Mouse (Mus musculus) left cerebral cortex, adult 11 months (tissue): ENCODE measurements at regions not wholly inside any gene's neighbourhood (a gene's known extent, or its start where the extent isn't known, plus 50 kb on each side); places are given as distances from the start of the nearest gene placed in this dataset.

ENCODE experiments used
- DNase-seq: peaks from one replicate; pipeline ENCODE4 v3.0.0; 2022; ENCODE audit warnings: low spot score

DNA sequence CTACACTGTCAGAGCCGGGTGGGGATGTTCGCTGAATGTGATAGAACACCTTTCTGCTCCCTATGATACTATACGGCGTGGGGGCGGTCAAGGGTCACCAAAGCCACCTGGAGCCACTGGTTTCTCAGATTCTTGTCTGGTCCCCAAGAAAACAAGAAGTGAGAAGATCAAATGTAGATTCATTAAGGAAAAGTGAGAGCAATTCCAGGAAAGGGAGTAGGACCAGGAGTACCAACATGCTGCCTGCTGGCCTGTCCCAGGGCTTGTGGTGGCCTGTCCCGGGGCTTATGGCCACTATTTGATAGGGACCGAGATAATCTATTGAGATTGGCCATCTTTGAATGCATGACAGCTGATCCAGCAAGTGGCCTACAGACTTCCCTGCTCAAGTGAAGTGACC is 58.8 kb upstream of the Fut8 start:
- no peak for DNase-seq

DNA sequence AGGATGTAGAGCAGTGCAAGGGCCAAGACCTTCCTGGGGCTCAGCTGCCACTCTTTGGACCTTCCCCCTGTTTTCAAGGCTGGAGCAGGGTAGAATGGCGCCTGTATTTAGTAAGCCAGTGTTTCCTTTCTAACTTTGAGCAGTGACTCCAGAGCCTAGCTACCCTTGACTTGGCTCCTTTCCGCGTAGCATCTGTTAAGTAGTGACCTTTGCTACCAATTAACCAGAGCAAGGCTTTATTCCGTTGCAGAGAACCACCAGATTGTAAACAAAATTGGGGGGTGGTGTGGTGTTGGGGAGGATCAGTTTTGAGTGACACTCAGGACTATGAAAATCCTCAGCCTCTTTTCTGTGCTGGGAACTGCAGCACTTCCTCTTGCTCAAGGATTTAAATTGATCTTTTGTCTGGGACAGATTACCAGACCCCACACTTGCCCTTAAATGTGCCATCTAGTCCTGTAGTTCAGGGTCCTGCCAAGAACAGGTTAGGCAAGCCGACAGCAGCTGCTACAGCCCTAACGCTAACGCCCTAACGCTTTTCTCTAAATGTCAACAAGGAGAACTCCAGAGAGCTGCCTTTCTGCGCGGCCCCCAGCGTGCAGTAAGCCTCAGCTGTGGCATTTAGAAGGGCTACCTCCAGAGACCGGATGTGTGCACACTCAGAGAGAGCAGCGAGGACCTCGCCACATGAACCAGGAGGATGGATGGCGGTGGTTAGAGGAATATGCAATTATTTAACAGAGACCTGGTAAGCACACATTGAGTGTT is 59.9 kb upstream of the Fut8 start:
- DNase-seq: no peak

DNA sequence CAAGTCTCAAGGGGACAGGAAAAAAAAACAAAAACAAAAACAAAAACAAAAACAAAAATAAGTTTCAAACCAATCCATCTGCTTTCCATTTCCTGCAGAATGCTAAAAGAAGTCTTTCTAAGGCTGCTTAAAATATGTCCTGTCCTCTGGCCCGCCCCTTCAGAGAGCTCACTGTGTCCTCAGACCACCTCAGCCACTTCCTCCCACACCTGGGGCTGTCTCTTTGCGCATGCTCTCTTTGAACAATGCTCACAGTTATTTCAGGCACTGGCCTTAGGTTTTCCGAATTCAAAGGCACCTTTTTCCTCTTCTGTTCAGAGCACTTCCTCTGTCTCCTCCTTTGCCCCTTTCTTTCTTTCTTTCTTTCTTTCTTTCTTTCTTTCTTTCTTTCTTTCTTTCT is 60.6 kb upstream of the Fut8 start:
- no peak for DNase-seq

DNA sequence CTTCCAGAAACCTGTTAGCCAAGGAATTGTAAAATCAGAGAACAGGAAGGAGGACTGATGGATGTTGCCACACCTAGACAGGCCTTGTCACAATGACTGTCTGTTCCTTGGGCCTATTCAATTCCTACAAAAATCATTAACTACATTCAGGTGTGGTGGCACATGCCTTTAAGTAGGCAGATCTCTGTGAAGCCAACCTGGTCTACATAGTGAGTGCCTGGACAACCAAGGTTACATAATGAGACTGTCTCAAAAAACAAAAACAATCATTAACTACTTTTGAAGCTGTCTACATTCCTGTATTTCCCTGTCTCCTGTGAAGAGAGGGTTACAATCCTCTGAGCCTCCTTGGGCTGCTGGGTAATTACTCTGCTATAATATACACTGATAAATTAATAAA is 63.9 kb upstream of the Fut8 start:
- no peak for DNase-seq

DNA sequence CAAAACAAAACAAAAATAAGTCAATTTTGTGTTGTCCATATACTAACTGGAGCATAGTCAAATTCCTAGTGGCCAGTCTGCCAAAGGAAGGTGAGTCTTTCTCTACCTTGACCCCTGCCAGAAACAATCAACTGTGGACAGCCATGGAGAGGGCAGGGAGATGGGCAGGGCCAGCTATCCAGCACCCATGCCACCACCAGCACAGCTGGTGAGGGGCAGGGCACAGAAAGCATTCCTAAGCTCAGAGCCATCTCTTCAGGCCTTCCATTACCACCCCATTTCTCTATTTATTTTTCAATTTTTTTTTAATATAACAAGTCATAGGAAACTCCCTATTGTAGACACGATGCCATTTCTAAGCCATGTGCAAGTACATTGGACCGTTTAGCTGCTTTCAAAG is 65.4 kb upstream of the Fut8 start:
- DNase-seq: no peak

DNA sequence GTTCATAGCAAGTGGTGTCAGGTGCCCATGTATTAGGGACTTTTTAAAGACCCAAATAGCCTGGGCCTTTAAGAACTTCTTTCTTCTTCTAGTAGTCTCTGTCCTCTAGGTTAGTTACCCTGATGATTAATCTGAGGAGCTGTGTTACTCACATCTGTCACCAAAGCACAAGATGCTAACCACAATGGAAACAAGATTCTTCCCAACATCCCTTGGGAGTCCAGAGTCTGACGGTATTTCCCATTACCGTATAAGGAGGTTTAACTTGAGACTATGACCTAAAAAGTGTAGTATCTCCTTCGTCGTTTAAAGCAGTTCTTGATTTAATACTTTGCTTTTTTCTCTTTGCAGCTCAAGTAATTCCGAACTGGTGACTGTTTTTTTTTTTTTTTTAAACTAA is 67.7 kb upstream of the Fut8 start:
- no peak for DNase-seq

DNA sequence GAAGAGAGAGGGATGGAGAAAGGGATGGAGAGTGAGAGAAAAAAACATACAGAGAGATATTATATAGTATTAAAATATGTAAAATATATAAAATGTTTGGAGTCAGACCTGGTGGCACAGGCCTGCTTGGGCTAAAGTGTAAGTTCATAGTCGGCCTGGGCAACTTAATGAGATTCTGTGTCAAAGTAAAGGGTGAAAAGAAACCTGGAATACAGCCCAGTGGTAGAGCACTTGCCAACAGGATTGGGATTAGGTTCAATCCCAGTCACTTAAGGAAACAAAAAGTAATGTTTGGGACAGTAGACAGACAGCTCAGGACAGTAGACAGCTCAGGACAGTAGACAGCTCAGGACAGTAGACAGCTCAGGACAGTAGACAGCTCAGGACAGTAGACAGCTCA is 69.6 kb upstream of the Fut8 start:
- no peak for DNase-seq

DNA sequence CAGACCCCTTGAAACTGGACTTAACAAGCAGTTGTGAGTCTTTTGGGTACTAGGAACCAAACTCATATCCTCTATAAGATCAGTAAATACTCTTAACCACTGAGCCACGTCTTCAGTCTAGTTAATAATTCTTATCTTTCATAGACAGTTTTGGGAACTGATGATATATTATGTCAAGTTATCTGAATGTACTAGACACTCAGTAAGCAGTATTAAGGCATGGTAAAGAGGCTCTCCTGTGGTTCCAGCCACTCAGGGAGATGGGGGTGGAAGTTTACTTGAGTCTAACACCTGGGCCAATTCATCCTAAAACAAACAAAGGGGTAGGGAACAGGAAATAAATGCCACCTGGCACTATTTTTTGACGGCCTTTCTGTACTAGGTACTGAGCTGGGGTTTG is 81.2 kb upstream of the Fut8 start:
- DNase-seq: no peak

DNA sequence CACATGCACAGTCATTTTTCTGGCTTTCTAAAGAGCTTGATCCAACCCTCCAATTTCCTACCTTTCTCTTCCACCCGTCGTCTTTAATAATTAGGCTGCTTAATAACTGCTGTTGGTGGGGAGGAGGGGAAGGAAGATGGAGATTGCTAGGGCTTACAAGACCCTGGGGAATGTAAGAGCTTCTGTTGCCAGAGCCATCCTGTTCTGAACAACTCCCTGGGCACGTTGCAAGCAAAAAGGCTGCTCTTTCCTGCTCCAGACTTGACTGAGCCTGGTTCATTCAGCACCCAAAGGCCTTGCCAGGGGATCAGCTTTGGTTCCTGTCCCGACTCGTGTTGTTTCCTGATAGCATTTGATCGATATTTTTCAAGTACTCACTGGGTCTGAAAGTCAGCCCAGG is 82.3 kb upstream of the Fut8 start:
- no peak for DNase-seq

DNA sequence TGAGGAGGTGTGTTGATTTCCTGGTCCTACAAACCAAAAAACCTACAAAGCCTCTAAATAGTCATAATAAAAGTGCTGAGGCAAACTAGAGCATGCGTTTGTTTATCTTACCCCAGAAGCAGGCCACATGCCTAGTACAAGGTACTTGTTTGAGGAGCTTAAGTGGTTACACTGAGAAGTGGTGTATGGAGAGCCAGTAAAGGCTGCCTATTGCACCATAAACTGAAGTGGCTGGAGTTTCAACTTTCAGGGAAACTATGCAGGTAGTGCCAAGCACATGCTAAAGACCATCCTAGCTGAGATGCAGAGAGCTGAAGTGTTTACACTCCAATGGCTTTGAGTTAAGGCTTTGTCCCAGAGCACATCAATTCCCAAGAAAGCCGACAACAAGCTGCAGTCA is 86.5 kb upstream of the Fut8 start:
- DNase-seq: no peak

DNA sequence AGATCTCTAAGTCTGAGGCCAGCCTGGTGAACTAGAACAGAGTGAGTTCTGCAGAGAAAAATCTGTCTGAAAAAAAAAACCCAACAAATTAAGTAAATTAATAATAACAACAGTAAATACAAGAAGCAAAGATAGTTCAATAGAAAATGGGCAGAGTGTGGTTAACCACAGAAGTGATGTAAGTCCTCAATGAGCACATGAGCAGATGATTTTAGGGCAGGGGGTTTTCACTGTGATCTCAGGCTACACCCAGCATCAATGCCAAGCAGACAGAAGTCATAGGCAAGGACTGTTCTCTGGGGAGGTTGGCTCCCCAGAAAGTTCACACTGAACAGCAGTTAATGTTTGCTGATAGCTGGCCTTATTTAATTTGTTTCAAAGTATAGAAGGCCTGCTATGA is 88.1 kb upstream of the Fut8 start:
- DNase-seq: no peak

DNA sequence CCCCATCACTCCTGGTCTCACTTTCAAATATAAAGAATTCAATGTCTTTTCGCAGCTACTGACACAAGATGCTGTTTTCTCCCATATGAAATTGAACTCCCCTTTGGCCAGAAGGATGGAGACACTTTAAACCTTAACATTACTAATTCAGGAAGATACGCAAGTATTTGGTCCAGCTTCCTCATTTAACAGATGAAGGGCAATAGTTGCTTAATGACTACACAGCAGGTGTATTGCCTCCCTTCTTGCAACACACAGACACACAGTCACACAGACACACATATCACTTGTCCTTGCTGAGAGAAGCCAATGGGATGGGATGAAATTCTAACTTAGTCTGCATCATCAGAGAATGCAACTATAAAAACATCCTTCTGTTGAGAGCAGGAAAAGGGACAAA is 89.8 kb upstream of the Fut8 start:
- DNase-seq: no peak

DNA sequence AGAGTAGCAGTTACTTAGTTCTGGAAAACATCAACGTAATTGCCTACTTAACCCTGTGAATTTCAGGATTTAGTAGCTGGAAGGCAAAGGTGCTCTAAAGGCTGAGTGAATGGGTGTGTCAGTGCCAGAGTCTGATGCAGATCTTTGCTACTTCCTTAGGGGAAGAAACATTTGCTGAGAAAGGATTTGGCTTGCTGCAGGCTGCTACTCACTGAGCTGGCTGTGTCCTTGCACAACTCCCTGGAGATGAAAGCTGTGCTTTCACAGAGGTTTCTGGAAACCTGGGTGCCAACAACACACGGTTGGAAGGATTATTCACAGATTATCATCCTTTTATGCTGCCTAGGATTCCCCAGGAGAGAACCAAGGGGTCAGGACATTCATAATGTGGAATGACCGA is 94.0 kb upstream of the Fut8 start:
- DNase-seq: no peak

DNA sequence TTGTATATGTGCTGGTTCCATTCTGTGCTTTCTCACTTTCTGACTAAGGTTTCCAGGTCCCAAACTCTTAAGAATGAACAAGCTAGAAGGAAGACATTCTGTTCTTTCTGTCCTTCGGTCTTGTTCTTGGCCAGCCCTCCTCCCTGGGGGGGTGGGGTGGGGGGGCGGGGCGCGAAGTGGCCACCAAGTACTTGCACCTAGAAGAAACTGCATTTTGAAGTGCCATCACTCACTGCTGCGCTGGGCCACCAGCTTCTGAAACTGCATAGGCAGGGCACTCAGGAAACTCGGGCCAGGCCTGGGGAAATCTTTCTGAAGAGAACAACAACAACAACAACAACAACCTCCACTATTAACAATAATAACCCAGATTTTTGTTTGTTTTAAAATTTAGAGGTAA is 94.4 kb upstream of the Fut8 start:
- no peak for DNase-seq

DNA sequence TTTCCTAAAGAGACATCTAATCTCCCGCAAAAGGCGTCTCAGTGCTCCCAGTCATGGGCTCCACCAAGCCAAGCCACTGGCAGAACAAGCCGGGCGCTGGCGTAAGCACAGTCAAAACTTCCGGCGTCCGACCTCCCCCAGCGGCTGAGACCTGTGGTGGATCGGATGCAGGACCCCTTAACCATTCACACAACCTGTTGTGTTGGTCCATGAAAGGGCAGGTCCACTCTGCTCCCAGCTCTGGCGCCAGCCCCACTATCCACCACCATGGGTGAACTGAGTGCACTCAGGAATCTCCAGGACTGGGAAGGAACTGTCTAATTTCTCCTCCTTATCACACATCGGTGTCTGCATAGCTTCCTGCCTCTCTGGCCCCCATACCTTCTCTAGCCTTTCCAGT is 94.8 kb upstream of the Fut8 start:
- no peak for DNase-seq

DNA sequence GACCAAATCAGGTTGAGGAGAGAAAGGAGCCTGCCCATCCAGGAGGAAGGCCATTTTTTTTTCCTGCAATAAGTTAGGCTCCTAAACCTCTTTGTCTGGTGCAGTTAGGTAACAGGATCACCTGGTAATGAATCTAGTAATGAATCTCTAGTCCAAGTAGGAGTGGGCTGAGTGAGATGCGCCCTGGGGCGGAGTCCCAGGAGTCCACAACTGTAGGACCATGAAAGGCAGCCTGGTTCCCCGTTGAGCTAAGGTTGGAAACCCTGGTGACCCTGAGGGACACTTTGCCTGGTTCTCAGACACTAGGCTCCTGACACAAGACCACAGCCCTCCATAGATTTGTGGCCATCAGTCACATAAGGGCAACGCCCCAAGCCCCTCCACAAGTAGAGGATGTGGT is 95.7 kb upstream of the Fut8 start:
- DNase-seq: no peak

DNA sequence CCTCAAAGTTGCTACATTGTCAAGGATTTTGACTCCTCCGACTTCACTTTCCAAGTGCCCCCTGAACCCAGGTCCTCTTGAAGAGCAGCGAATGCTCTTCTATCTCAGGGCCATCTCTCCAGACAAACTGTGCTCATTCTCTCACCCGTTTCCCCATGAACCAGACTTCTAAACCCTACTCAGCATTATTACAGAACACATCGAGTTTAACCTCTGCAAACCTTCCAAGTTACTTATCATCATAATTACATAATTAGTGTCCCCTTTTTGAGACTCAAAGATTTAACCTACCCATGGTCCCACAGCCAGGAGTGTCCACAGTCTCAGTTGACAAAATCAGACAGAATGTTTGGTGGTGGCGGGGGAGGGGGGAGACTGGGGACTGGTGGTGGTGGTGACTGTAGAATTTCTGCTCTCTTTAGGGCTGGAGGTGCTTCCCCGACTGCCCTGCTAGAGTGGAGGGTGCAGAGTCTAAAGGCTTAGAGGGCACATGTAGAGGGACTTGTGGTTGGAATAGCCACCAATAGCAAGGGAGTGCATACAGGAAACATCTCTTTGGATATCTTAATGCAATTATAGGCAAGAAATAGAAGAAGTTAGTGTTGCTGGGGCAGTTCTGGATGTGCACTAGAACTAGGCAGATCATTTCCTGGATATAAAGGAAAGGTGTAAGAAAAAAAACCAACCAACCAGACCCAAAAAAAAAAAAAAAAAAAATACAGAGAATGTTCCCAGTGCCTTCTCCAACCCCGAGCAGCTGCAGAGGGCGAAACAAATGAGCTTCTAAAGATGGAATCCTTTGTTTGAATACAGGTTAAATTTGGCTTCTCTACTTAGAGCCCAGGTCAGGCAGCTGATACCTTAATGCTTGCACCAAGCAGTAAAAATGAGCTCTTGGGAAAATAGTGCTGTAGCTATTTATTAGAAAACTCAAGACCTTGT is 96.4 kb upstream of the Fut8 start:
- DNase-seq: no peak

DNA sequence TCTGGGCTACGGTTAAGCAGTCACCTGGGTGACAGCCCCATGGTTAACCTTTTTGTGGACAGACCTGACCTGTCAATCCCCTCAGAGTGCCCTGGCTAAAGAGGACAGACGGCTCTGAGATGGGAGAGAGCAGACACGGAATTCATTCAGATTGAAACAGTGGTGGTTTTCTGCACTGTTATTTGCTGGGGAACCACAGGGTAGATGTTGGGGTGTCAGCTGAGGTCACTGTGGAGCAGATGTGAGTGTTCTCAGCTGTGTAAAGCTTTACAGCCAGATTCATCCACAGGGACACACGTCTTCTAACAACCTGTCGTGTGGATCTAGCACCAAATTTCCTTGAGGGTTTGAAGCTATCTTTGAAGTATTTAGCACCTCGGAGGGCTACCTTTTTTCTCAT is 97.3 kb upstream of the Fut8 start:
- DNase-seq: no peak

DNA sequence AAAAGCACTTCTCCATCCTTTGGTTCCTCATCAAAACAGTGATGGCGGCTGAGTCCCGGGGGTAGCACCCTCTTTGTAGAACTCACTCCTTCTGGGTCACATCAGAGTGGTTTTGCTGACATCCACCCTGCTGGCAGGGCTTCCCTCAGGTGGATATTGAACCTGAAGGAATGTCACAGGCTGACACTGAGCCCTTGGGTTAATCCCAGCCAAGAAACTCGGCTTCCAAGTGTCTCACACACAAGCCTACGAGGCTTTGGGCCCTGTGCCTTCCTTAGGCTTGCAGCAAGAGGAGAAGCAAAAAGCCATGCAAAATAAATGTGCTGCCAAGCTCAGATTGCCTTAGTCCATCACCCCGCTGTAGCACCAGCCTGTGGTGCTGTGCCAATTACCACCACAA is 97.8 kb upstream of the Fut8 start:
- DNase-seq: no peak

DNA sequence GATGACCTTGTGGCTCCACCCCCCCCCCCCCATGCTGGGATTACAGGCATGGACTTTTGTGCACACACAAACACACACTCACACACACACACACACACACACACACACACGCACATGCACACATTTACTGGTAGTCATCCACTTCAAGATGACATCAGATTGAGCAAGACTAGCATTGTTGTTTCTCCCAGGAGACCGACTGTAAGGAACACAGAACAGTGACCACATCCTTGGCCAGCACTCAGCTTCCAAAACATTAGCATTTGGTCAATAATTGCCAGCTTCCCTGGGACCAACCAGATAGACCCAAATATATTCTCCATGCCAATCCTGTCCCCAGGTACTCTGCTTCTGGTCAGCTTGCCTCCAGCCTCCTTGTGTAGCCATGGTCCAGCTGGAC is 98.2 kb upstream of the Fut8 start:
- no peak for DNase-seq

DNA sequence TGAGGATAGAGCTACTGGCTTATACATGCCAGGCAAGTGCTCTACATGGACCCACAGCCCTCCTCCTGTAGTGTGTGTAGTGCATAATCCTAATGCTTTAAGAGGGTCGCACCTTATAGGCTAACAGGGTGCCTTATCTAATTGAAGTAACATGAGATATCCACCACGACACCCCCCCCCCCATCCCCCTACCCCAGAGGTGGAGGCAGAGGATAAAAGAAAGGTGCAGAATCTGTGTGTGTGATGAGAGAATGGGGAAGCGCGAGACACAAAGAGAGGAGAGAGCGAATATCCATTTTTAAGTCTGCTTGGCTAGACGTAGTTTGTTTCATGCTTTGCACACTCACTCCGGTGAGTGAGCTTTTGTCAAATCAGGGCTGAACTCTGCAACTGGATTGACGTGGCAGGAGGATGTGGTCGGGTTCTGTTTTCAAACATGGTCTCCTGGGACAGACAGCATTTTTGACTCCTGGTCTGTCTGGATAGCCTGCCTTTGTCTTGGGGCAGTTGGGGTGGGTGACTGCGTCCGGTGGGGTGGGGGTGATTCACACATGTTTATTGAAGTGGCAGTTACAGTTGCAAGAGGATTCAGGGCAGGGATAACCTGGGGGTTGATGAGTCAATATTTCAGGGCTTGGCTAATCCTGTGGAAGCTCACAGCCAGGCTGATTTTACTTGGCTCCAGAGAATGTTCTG is 99.3 kb upstream of the Fut8 start:
- no peak for DNase-seq

DNA sequence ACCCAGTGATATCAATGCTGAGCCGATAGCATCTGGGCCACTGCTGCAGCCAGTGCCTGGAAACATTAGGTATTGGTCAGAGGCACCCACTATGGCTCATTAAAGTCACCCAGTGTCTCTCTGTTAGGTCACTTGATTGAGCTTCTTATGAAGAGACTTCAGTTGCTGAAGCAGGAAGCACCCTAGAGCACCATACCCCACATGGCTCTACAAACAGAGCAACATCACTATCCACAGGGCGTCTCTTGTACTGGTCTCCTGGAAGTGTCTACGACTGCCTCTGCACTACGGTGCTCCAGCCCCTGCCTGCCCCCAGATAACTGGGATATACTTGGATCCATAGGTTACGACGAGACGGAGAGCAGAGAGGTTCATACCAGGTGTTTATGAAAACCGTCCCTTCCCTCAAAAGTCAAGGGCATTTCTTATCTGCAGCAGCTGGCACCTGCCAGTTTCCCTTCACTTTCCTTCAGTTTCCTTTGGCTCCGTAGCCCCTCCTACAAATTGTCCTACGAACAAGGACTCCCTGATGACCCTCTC is 100.6 kb upstream of the Fut8 start:
- no peak for DNase-seq

DNA sequence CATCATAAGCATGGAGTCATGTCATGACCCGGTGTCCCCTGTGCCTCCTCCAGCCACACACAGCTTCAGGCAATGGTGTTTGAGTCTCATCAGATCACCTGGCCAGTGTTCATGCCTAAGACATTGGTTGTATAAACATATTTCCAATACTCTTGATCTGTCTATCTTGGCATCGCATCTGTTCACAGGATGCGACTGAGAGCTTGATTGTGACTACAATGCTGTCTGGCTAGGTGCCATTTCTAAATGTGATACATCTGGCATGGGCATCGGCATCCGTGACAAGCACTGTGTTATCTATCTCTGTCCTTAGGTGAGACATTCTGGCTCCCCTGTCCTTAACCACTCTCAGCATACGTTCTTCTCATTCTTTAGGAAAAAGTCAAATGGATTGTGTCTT is 102.3 kb upstream of the Fut8 start:
- no peak for DNase-seq
